Mouse (Mus musculus) hindbrain, embryonic 12.5 days (tissue): Measurements from ENCODE around the gene Zfhx3. TPM values are rescaled to one million over a fixed set of nuclear protein-coding genes. Genes with fewer than 3 reads are reported as not detected.

Source experiments
- ATAC-seq: fragments of 200-750 bp; cut with Nextera tagmentation; 2 replicates; pipeline ENCODE4 v1.8.0; 2017; ENCODE audit warnings: moderate TSS enrichment; ENCODE audit not compliant: low FRiP score
- H3K27ac ChIP-seq: fragments of 300-500 bp; sonication (generic); 2 replicates; pipeline ENCODE4 v1.5.1; 2016; ENCODE audit warnings: mild to moderate bottlenecking
- H3K27me3 ChIP-seq: fragments of 300-500 bp; sonication (generic); 2 replicates; pipeline ENCODE4 v1.6.1; 2016; ENCODE audit warnings: mild to moderate bottlenecking
- H3K36me3 ChIP-seq: fragments of 300-500 bp; sonication (generic); 2 replicates; pipeline ENCODE4 v1.6.1; 2016; ENCODE audit warnings: mild to moderate bottlenecking
- H3K4me1 ChIP-seq: fragments of 300-500 bp; sonication (generic); 2 replicates; pipeline ENCODE4 v1.6.1; 2016
- H3K4me2 ChIP-seq: fragments of 300-500 bp; sonication (generic); replicated peaks from 2 replicates; pipeline ENCODE4 v1.6.1; 2016; ENCODE audit warnings: mild to moderate bottlenecking
- H3K4me3 ChIP-seq: fragments of 300-500 bp; sonication (generic); 2 replicates; pipeline ENCODE4 v1.5.1; 2016; ENCODE audit warnings: mild to moderate bottlenecking
- H3K9ac ChIP-seq: fragments of 300-500 bp; sonication (generic); 2 replicates; pipeline ENCODE4 v1.6.1; 2016; ENCODE audit warnings: mild to moderate bottlenecking, moderate library complexity
- H3K9me3 ChIP-seq: fragments of 300-500 bp; sonication (generic); replicated peaks from 2 replicates; pipeline ENCODE4 v1.6.1; 2016; ENCODE audit warnings: mild to moderate bottlenecking
- WGBS: fragments of 180-500 bp; shearing (Covaris S2); methylation state at CpG from one replicate; pipeline ENCODE4 v1.1.7; 2016; 5-methylcytosine and 5-hydroxymethylcytosine counted together
- polyA plus RNA-seq: library from polyadenylated mRNA; unstranded; fragments of >200 nt; fragmentation: Nextera tagmentation; extraction: Ambion mirVana; gene quantifications from 2 replicates; pipeline ENCODE4 v1.2.1, GENCODE M21; 2016

Zfhx3 gene
- polyA plus RNA-seq, 1 experiment from 2014 or later, result 56.8 TPM

- Histone ChIP-seq H3K4me1 (peaks cover 10% of the 10 kb centered on the region), H3K27ac (no peak overlapping the region), H3K9me3 (no peaks in the 10 kb centered on the region), H3K4me3 (no peak overlapping the region), H3K36me3 (no peaks in the 10 kb centered on the region), H3K4me2 (no peak overlapping the region), H3K9ac (no peak overlapping the region), H3K27me3 (no peaks in the 10 kb centered on the region)
- ATAC-seq, result no peak
- WGBS, result 61% methylated on average over 3 of the region's 3 CpGs
Measured at GRCm38 (mm10) chr8:108440476-108440875, 498.0 kb downstream of the Zfhx3 start.

GRCm38 (mm10) chr8:108450847-108451246, 508.4 kb downstream of the Zfhx3 start:
- peaks cover 11% of the 10 kb centered on the region; the same call in 1 of the 2 replicates for H3K27me3 ChIP-seq
- H3K4me1 ChIP-seq, result peaks cover 29% of the 10 kb centered on the region
- no peak overlapping the region for H3K4me3 ChIP-seq
- H3K27ac ChIP-seq, result no peak overlapping the region
- H3K4me2 ChIP-seq, result no peak overlapping the region
- H3K36me3 ChIP-seq, result no peaks in the 10 kb centered on the region
- no peaks in the 10 kb centered on the region for H3K9me3 ChIP-seq
- WGBS, result 20% methylated on average over 8 of the region's 8 CpGs
- H3K9ac ChIP-seq, result no peak overlapping the region
- no peak for ATAC-seq

- H3K4me2 ChIP-seq, result 0 out of 2 replicates have a peak overlapping the region, but pooled peaks have one; percentile 11
- H3K4me3 ChIP-seq, result no peak overlapping the region
- peaks cover 7% of the 10 kb centered on the region; the same call in 1 of the 2 replicates for H3K27me3 ChIP-seq
- peaks cover 29% of the 10 kb centered on the region for H3K4me1 ChIP-seq
- H3K9ac ChIP-seq, result no peak overlapping the region
- ATAC-seq, result peak; percentile 91
- WGBS, result 25% methylated on average over 18 of the region's 18 CpGs
- peak overlapping the region; percentile 87 for H3K27ac ChIP-seq
- H3K36me3 ChIP-seq, result no peaks in the 10 kb centered on the region
- H3K9me3 ChIP-seq, result peaks cover 23% of the 10 kb centered on the region
Measured at GRCm38 (mm10) chr8:108454561-108455311, 512.3 kb downstream of the Zfhx3 start.

GRCm38 (mm10) chr8:108466653-108467052, 524.2 kb downstream of the Zfhx3 start:
- no peaks in the 10 kb centered on the region; the same call in none of the 2 replicates for H3K27me3 ChIP-seq
- no peak overlapping the region for H3K4me3 ChIP-seq
- H3K9me3 ChIP-seq, result no peaks in the 10 kb centered on the region
- H3K36me3 ChIP-seq, result no peaks in the 10 kb centered on the region
- 53% methylated on average over 6 of the region's 6 CpGs for WGBS
- no peak overlapping the region for H3K9ac ChIP-seq
- peak; percentile 54; the same call in 1 of the 2 replicates for ATAC-seq
- H3K27ac ChIP-seq, result peak overlapping the region; percentile 86
- peaks cover 27% of the 10 kb centered on the region for H3K4me1 ChIP-seq
- no peak overlapping the region for H3K4me2 ChIP-seq

GRCm38 (mm10) chr8:108467172-108468035, 525.0 kb downstream of the Zfhx3 start:
- H3K4me3 ChIP-seq, result no peak overlapping the region
- WGBS, result 66% methylated on average over 19 of the region's 19 CpGs
- no peak overlapping the region for H3K4me2 ChIP-seq
- peak overlapping the region; percentile 86 for H3K27ac ChIP-seq
- H3K9me3 ChIP-seq, result no peaks in the 10 kb centered on the region
- H3K27me3 ChIP-seq, result peaks cover 3% of the 10 kb centered on the region
- H3K9ac ChIP-seq, result no peak overlapping the region
- peak; percentile 63 for ATAC-seq
- H3K4me1 ChIP-seq, result peaks cover 27% of the 10 kb centered on the region
- H3K36me3 ChIP-seq, result no peaks in the 10 kb centered on the region

GRCm38 (mm10) chr8:108470269-108470668, 527.8 kb downstream of the Zfhx3 start:
- Histone ChIP-seq H3K4me3 (no peak overlapping the region), H3K4me1 (peaks cover 27% of the 10 kb centered on the region), H3K9me3 (no peaks in the 10 kb centered on the region), H3K36me3 (no peaks in the 10 kb centered on the region), H3K27me3 (peaks cover 3% of the 10 kb centered on the region), H3K9ac (no peak overlapping the region), H3K27ac (no peak overlapping the region), H3K4me2 (no peak overlapping the region)
- WGBS, result 82% methylated on average over 3 of the region's 3 CpGs
- no peak for ATAC-seq

GRCm38 (mm10) chr8:108474556-108474955, 532.1 kb downstream of the Zfhx3 start:
- H3K27ac ChIP-seq, result no peak overlapping the region
- H3K9me3 ChIP-seq, result no peaks in the 10 kb centered on the region
- H3K27me3 ChIP-seq, result peaks cover 3% of the 10 kb centered on the region
- no peak overlapping the region for H3K4me3 ChIP-seq
- 91% methylated on average over 10 of the region's 10 CpGs for WGBS
- peaks cover under 1% of the 10 kb centered on the region; the same call in 1 of the 2 replicates for H3K4me1 ChIP-seq
- H3K36me3 ChIP-seq, result no peaks in the 10 kb centered on the region
- ATAC-seq, result no peak
- H3K9ac ChIP-seq, result no peak overlapping the region
- no peak overlapping the region for H3K4me2 ChIP-seq

- WGBS, result 88% methylated on average over 8 of the region's 8 CpGs
- no peak overlapping the region for H3K27ac ChIP-seq
- H3K4me1 ChIP-seq, result peaks cover 10% of the 10 kb centered on the region; the same call in 1 of the 2 replicates
- no peak overlapping the region for H3K4me2 ChIP-seq
- H3K4me3 ChIP-seq, result no peak overlapping the region
- no peak for ATAC-seq
- H3K9me3 ChIP-seq, result no peaks in the 10 kb centered on the region
- no peak overlapping the region for H3K9ac ChIP-seq
- peaks cover 2% of the 10 kb centered on the region; the same call in 1 of the 2 replicates for H3K27me3 ChIP-seq
- no peaks in the 10 kb centered on the region for H3K36me3 ChIP-seq
Measured at GRCm38 (mm10) chr8:108478131-108478530, 535.7 kb downstream of the Zfhx3 start.

GRCm38 (mm10) chr8:108480141-108480540, 537.7 kb downstream of the Zfhx3 start:
- WGBS, result 73% methylated on average over 12 of the region's 12 CpGs
- H3K9me3 ChIP-seq, result no peaks in the 10 kb centered on the region
- peaks cover 5% of the 10 kb centered on the region; the same call in 1 of the 2 replicates for H3K27me3 ChIP-seq
- H3K4me1 ChIP-seq, result peaks cover 10% of the 10 kb centered on the region; the same call in 1 of the 2 replicates
- H3K4me2 ChIP-seq, result no peak overlapping the region
- no peaks in the 10 kb centered on the region for H3K36me3 ChIP-seq
- ATAC-seq, result no peak
- no peak overlapping the region for H3K9ac ChIP-seq
- no peak overlapping the region for H3K4me3 ChIP-seq
- H3K27ac ChIP-seq, result no peak overlapping the region

- Histone ChIP-seq H3K9ac (no peak overlapping the region), H3K27me3 (peaks cover 5% of the 10 kb centered on the region; the same call in 1 of the 2 replicates), H3K36me3 (no peaks in the 10 kb centered on the region), H3K4me1 (peaks cover 10% of the 10 kb centered on the region; the same call in 1 of the 2 replicates), H3K4me3 (no peak overlapping the region), H3K4me2 (no peak overlapping the region; the same call in 1 of the 2 replicates), H3K9me3 (no peaks in the 10 kb centered on the region), H3K27ac (peak overlapping the region; percentile 93)
- WGBS, result 36% methylated on average over 11 of the region's 11 CpGs
- peak; percentile 96 for ATAC-seq
Measured at GRCm38 (mm10) chr8:108481167-108481815, 538.8 kb downstream of the Zfhx3 start.

- Histone ChIP-seq H3K27ac (peak overlapping the region; percentile 18; the same call in 1 of the 2 replicates), H3K27me3 (peaks cover 9% of the 10 kb centered on the region), H3K36me3 (no peaks in the 10 kb centered on the region), H3K9ac (no peak overlapping the region), H3K4me3 (no peak overlapping the region), H3K9me3 (no peaks in the 10 kb centered on the region), H3K4me1 (peaks cover 3% of the 10 kb centered on the region; the same call in 1 of the 2 replicates), H3K4me2 (no peak overlapping the region)
- 76% methylated on average over 12 of the region's 12 CpGs for WGBS
- ATAC-seq, result no peak
Measured at GRCm38 (mm10) chr8:108496101-108496500, 553.7 kb downstream of the Zfhx3 start.

GRCm38 (mm10) chr8:108506779-108507178, 564.3 kb downstream of the Zfhx3 start:
- peaks cover 70% of the 10 kb centered on the region for H3K27me3 ChIP-seq
- H3K9ac ChIP-seq, result no peak overlapping the region
- H3K4me1 ChIP-seq, result peaks cover 9% of the 10 kb centered on the region
- ATAC-seq, result no peak
- H3K36me3 ChIP-seq, result no peaks in the 10 kb centered on the region
- no peak overlapping the region for H3K4me3 ChIP-seq
- H3K27ac ChIP-seq, result no peak overlapping the region
- H3K4me2 ChIP-seq, result no peak overlapping the region
- 92% methylated on average over 3 of the region's 3 CpGs for WGBS
- no peaks in the 10 kb centered on the region for H3K9me3 ChIP-seq
